Mouse (Mus musculus) megakaryocyte, embryonic 14.5 days (primary cell): Measurements from ENCODE around the gene Adgrg2.

Experiments
- FLI1 ChIP-seq: IDR thresholded peaks from 2 replicates; pipeline ENCODE4 v1.6.1; 2012; ENCODE audit warnings: low read length, inconsistent platforms, mixed read lengths
- GATA1 ChIP-seq: IDR thresholded peaks from 3 replicates; pipeline ENCODE4 v1.6.1; 2012; ENCODE audit warnings: mixed read lengths, low read length, inconsistent platforms, borderline replicate concordance

DNA sequence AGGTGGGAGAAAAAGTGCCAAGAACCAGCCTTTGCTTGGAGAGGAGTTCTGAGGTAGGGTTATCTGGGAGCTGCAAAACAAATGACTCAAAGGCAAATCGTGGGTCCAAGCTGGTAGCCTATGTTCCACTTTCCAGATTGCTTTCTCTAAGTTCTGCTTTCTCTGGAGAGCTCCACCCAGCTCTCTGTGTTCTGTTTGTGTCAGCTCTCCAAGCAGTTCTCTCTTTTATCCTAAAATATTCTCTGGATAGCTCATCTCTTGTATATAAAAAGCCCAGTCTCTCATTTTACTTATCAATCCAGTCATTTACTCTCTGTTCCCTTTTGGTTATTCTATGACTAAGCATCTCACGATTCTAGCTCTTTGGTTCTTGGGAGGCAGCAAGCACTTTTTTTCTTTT is 119.7 kb downstream of the Adgrg2 start:
- no peak for TF ChIP-seq GATA1
- TF ChIP-seq FLI1 = no peak
